Mouse (Mus musculus): ENCODE results near the gene 2610028H24Rik. TPM values are rescaled to one million over a fixed set of nuclear protein-coding genes. Genes with fewer than 3 reads are reported as not detected.

The 2610028H24Rik gene
- polyA plus RNA-seq, 1 experiment from 2014 or later, result not detected

GRCm38 (mm10) chr10:76461255-76461654 is 12.4 kb downstream of the 2610028H24Rik start:
- Histone ChIP-seq H3K36me3 (replicated peaks) (no peaks in the 10 kb centered on the region), H3K27ac (no peak overlapping the region), H3K9ac (no peak overlapping the region), H3K4me1 (no peaks in the 10 kb centered on the region), H3K9me3 (no peaks in the 10 kb centered on the region), H3K27me3 (replicated peaks) (no peaks in the 10 kb centered on the region), H3K4me3 (no peak overlapping the region), H3K4me2 (no peak overlapping the region)
- ATAC-seq (replicated peaks), result no peak
- WGBS, result 93% methylated on average over 1 of the region's 1 CpGs

GRCm38 (mm10) chr10:76462312-76462711 is 13.4 kb downstream of the 2610028H24Rik start:
- Histone ChIP-seq H3K36me3 (replicated peaks) (no peaks in the 10 kb centered on the region), H3K4me2 (no peak overlapping the region), H3K27me3 (replicated peaks) (no peaks in the 10 kb centered on the region), H3K4me3 (no peak overlapping the region), H3K9me3 (no peaks in the 10 kb centered on the region), H3K9ac (no peak overlapping the region), H3K27ac (no peak overlapping the region), H3K4me1 (no peaks in the 10 kb centered on the region)
- no peak for ATAC-seq (replicated peaks)
- 89% methylated on average over 7 of the region's 7 CpGs for WGBS

GRCm38 (mm10) chr10:76462721-76463120 is 13.8 kb downstream of the 2610028H24Rik start:
- 90% methylated on average over 6 of the region's 6 CpGs for WGBS
- no peak overlapping the region for H3K27ac ChIP-seq
- H3K4me3 ChIP-seq, result no peak overlapping the region
- H3K36me3 ChIP-seq (replicated peaks), result no peaks in the 10 kb centered on the region
- H3K9me3 ChIP-seq, result no peaks in the 10 kb centered on the region
- ATAC-seq (replicated peaks), result no peak
- H3K9ac ChIP-seq, result no peak overlapping the region
- no peak overlapping the region for H3K4me2 ChIP-seq
- no peaks in the 10 kb centered on the region for H3K27me3 ChIP-seq (replicated peaks)
- H3K4me1 ChIP-seq, result peaks cover 2% of the 10 kb centered on the region

- peak within 1 kb of the TSS; percentile 93 for H3K9ac ChIP-seq
- 2% methylated on average over 54 of the region's 55 CpGs for WGBS
- peak; percentile 98 for ATAC-seq (replicated peaks)
Observed at GRCm38 (mm10) chr10:76468203-76469162, 19.6 kb downstream of the 2610028H24Rik start, which contains the start of the genes Mcm3ap and Ybey. Gene Mcm3ap, plus strand, starts transcription at chr10:76468927. Gene Ybey, minus strand, starts transcription at chr10:76469114.

GRCm38 (mm10) chr10:76473759-76474158 is 24.9 kb downstream of the 2610028H24Rik start:
- Histone ChIP-seq H3K9me3 (no peaks in the 10 kb centered on the region), H3K9ac (no peak overlapping the region), H3K27me3 (replicated peaks) (no peaks in the 10 kb centered on the region), H3K36me3 (replicated peaks) (peaks cover 40% of the 10 kb centered on the region), H3K27ac (no peak overlapping the region), H3K4me2 (no peak overlapping the region), H3K4me3 (no peak overlapping the region), H3K4me1 (peaks cover 31% of the 10 kb centered on the region)
- 93% methylated on average over 5 of the region's 5 CpGs for WGBS
- no peak for ATAC-seq (replicated peaks)

More at GRCm38 (mm10) chr10:76468203-76469162, 19.6 kb downstream of the 2610028H24Rik start, which contains the start of the genes Mcm3ap and Ybey:
- Histone ChIP-seq H3K4me2 (peak within 1 kb of the TSS; percentile 58), H3K27ac (peak within 1 kb of the TSS; percentile 87), H3K4me3 (peak within 1 kb of the TSS; percentile 63), H3K9me3 (no peaks in the 10 kb centered on the region), H3K27me3 (replicated peaks) (no peaks in the 10 kb centered on the region), H3K4me1 (peaks cover 33% of the 10 kb centered on the region), H3K36me3 (replicated peaks) (peaks cover 13% of the 10 kb centered on the region)

GRCm38 (mm10) chr10:76480851-76481250 is 32.0 kb downstream of the 2610028H24Rik start:
- ATAC-seq (replicated peaks), result no peak
- Histone ChIP-seq H3K9me3 (no peaks in the 10 kb centered on the region), H3K4me2 (no peak overlapping the region), H3K27me3 (replicated peaks) (no peaks in the 10 kb centered on the region), H3K4me3 (no peak overlapping the region), H3K4me1 (no peaks in the 10 kb centered on the region), H3K27ac (no peak overlapping the region), H3K9ac (no peak overlapping the region), H3K36me3 (replicated peaks) (peaks cover 77% of the 10 kb centered on the region)
- WGBS, result 92% methylated on average over 13 of the region's 13 CpGs

GRCm38 (mm10) chr10:76481480-76481879 is 32.6 kb downstream of the 2610028H24Rik start:
- H3K4me3 ChIP-seq, result no peak overlapping the region
- H3K27ac ChIP-seq, result no peak overlapping the region
- no peak overlapping the region for H3K9ac ChIP-seq
- 95% methylated on average over 6 of the region's 6 CpGs for WGBS
- no peaks in the 10 kb centered on the region for H3K27me3 ChIP-seq (replicated peaks)
- no peaks in the 10 kb centered on the region for H3K4me1 ChIP-seq
- H3K36me3 ChIP-seq (replicated peaks), result peaks cover 76% of the 10 kb centered on the region
- H3K4me2 ChIP-seq, result no peak overlapping the region
- no peaks in the 10 kb centered on the region for H3K9me3 ChIP-seq
- ATAC-seq (replicated peaks), result no peak

GRCm38 (mm10) chr10:76486302-76486701 is 37.4 kb downstream of the 2610028H24Rik start:
- no peak overlapping the region for H3K27ac ChIP-seq
- no peaks in the 10 kb centered on the region for H3K9me3 ChIP-seq
- no peak overlapping the region for H3K4me3 ChIP-seq
- WGBS, result 100% methylated on average over 2 of the region's 2 CpGs
- no peak overlapping the region for H3K9ac ChIP-seq
- no peak overlapping the region for H3K4me2 ChIP-seq
- no peaks in the 10 kb centered on the region for H3K27me3 ChIP-seq (replicated peaks)
- ATAC-seq (replicated peaks), result no peak
- peaks cover 84% of the 10 kb centered on the region for H3K36me3 ChIP-seq (replicated peaks)
- H3K4me1 ChIP-seq, result no peaks in the 10 kb centered on the region

- WGBS, result 97% methylated on average over 8 of the region's 8 CpGs
- ATAC-seq (replicated peaks), result no peak
Observed at GRCm38 (mm10) chr10:76488265-76488664, 39.4 kb downstream of the 2610028H24Rik start.

GRCm38 (mm10) chr10:76489205-76489604 is 40.3 kb downstream of the 2610028H24Rik start:
- no peak for ATAC-seq (replicated peaks)
- H3K36me3 ChIP-seq (replicated peaks), result peaks cover 78% of the 10 kb centered on the region
- H3K27ac ChIP-seq, result no peak overlapping the region
- no peak overlapping the region for H3K4me2 ChIP-seq
- no peak overlapping the region for H3K4me3 ChIP-seq
- WGBS, result 94% methylated on average over 15 of the region's 15 CpGs
- no peaks in the 10 kb centered on the region for H3K4me1 ChIP-seq
- H3K9me3 ChIP-seq, result no peaks in the 10 kb centered on the region
- no peaks in the 10 kb centered on the region for H3K27me3 ChIP-seq (replicated peaks)
- no peak overlapping the region for H3K9ac ChIP-seq

More at GRCm38 (mm10) chr10:76488265-76488664, 39.4 kb downstream of the 2610028H24Rik start:
- Histone ChIP-seq H3K4me3 (no peak overlapping the region), H3K4me1 (no peaks in the 10 kb centered on the region), H3K9me3 (no peaks in the 10 kb centered on the region), H3K4me2 (no peak overlapping the region), H3K27me3 (replicated peaks) (no peaks in the 10 kb centered on the region), H3K9ac (no peak overlapping the region), H3K27ac (no peak overlapping the region), H3K36me3 (replicated peaks) (peaks cover 78% of the 10 kb centered on the region)

GRCm38 (mm10) chr10:76493527-76493926 is 44.6 kb downstream of the 2610028H24Rik start:
- no peaks in the 10 kb centered on the region for H3K4me1 ChIP-seq
- no peak overlapping the region for H3K4me2 ChIP-seq
- no peak overlapping the region for H3K4me3 ChIP-seq
- H3K9ac ChIP-seq, result no peak overlapping the region
- H3K27ac ChIP-seq, result no peak overlapping the region
- 82% methylated on average over 1 of the region's 1 CpGs for WGBS
- H3K9me3 ChIP-seq, result no peaks in the 10 kb centered on the region
- ATAC-seq (replicated peaks), result no peak
- no peaks in the 10 kb centered on the region for H3K27me3 ChIP-seq (replicated peaks)
- peaks cover 67% of the 10 kb centered on the region for H3K36me3 ChIP-seq (replicated peaks)

- Histone ChIP-seq H3K27ac (no peak overlapping the region), H3K9ac (no peak overlapping the region), H3K4me1 (no peaks in the 10 kb centered on the region), H3K4me2 (no peak overlapping the region), H3K27me3 (replicated peaks) (no peaks in the 10 kb centered on the region), H3K36me3 (replicated peaks) (peaks cover 67% of the 10 kb centered on the region), H3K9me3 (no peaks in the 10 kb centered on the region), H3K4me3 (no peak overlapping the region)
- ATAC-seq (replicated peaks), result no peak
- whole genome bisulfite sequencing, result 94% methylated on average over 6 of the region's 6 CpGs
Observed at GRCm38 (mm10) chr10:76495501-76495900, 46.6 kb downstream of the 2610028H24Rik start.
